Mouse (Mus musculus): Measurements from ENCODE around the gene Numa1.
A peak's percentile ranks its signal among the peaks of the same experiment; 100 is the strongest.

The Numa1 gene

DNA sequence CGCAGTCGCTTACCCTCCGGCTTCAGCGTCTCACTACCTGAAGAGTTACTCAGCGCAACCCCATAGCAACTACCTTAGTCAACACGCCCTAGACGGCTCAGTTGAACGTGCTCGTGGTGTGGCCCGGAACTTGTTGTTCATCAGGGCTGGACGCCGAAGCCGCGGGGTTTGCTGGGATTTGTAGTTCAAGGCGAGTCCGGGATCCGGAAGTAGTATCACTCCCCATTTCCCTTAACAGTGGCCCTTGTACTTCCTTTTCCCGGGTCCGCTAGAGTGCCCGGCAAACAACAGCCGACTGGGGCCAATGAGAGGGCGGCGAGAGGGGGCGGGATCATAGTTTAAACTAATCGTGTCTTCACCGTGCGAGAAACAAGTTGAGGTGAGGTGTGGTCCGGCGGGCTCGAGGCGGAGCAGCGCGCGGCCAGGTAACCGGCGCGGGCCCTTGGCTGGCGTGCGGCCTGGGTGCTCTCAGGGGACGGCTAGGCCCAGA, at the start of gene Numa1, which contains the start of gene Lrrc51:
Gene Numa1, plus strand, starts transcription at position 361 of the 490 bp plus-strand sequence.
Gene Lrrc51, minus strand, starts transcription at position 145 of the 490 bp plus-strand sequence.
- peak; percentile 99 for DNase-seq (ENCODE audit: low read depth, low spot score)

DNA sequence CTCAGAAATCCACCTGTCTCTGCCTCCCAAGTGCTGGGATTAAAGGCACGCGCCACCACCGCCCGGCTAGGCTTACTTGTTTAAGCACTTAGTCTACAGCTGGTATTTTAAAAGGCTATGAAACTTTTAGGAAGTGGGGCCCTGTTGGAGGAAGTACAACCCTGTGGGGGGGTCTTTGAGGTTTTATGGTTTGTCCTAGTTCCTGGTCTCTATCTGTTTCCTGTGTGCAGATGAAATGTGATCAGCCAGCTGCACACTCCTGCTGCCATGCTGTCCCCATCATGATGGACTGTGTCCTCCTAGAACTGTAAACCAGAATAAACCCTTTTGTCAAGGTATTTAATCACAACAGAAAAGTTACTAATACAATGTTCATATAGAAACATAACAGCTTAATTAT, 49.8 kb upstream of the Numa1 start:
- no peak for DNase-seq (ENCODE audit: low read depth, low spot score)

DNA sequence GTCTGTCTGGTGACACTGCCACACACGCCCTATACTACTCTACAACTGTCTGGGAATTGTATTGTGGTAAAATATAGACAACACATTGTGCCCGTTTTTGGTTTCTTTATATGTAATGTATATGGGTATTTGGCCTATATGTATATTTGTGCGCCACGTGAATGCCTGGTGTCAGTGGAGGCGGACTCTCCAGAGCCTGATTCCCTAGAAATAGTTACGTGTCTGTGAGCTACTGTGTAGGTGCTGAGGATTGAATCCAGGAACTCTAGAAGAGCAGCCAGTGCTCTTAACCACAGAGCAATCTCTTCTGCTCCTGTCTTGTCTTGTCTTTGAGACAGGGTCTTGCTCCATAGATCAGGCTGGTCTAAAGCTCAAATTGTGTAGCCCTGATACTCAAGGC, 47.6 kb upstream of the Numa1 start:
- DNase-seq (ENCODE audit: low read depth, low spot score) = no peak

DNA sequence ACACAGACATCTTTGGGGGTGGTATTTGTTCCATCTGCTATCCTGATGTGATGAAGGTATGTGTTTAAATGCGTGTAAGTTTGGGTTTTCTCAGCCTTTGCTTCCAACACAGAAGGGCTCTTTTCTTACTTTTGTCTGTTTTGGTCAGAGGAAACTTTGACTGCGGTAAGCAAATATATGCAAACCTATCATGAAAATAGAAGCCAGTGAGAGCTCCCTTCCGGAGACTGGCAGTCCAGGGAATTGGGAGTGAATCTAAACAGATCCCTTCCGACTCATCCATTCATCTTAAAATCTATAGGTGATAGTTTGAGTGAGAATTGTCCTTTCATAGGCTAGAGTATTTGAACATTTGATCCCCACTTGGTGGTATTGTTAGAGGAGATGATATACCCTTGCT, 45.5 kb upstream of the Numa1 start:
- no peak for DNase-seq (ENCODE audit: low read depth, low spot score)

DNA sequence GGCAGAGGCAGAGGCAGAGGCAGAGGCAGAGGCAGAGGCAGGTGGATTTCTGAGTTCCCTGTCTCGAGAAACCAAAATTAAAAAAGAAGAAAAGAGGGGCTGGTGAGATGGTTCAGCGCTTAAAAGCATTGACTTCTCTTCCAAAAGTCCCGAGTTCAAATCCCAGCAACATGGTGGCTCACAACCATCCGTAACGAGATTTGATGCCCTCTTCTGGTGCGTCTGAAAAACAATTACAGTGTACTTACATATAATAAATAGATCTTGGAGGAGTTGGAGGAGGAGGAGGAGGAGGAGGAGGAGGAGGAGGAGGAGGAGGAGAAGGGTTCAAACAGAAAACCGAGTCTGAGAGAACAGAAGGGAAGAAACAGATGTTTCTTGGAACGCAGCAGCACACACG, 38.2 kb upstream of the Numa1 start:
- no peak for DNase-seq (ENCODE audit: low read depth, low spot score)

DNA sequence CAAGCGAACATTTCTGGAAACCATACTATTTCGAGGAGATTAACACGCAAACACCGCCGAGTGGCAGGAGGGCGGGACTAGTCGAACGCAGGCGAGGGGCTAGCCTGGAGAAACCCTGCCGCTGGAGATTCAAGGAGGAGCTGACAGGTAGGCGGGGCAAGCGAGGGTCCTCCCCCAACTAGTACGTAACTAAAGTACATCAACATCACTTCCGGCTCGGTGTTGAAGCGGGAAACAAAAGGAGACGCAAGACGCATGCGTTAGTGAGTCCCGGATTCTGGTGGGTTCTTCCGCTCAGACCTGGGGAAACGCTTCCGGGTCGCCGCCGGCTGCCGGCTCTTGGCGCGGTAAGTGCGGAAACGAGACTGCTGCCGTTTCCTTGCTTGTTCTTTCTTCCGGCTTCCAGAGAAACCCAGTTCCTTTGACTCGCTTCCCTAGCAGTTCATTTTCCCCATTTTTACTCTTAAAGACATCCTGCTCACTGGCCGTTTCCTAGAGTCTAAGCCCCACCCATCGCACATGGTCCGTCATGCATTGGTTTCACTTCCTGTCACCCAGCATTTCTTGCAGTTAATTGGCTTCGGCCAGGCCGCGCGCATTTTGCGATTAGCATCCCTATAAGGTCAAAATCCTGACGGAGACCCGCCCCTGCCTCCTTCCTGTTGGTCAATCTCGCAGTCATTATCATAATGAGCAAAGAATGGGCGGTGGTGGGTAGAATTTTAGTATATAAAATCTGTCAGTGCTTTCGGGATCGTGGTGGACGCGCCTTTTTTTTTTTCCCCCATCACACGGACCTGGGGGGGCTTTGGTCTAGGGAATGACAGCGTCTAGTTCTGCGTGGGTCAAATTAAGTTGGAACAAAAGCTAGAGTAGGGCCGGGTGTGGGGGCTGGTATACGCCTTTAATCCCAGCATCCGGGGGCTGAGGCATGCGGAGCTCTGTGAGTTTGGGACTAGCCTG, 37.5 kb upstream of the Numa1 start:
- DNase-seq (ENCODE audit: low read depth, low spot score) = peak; percentile 100

DNA sequence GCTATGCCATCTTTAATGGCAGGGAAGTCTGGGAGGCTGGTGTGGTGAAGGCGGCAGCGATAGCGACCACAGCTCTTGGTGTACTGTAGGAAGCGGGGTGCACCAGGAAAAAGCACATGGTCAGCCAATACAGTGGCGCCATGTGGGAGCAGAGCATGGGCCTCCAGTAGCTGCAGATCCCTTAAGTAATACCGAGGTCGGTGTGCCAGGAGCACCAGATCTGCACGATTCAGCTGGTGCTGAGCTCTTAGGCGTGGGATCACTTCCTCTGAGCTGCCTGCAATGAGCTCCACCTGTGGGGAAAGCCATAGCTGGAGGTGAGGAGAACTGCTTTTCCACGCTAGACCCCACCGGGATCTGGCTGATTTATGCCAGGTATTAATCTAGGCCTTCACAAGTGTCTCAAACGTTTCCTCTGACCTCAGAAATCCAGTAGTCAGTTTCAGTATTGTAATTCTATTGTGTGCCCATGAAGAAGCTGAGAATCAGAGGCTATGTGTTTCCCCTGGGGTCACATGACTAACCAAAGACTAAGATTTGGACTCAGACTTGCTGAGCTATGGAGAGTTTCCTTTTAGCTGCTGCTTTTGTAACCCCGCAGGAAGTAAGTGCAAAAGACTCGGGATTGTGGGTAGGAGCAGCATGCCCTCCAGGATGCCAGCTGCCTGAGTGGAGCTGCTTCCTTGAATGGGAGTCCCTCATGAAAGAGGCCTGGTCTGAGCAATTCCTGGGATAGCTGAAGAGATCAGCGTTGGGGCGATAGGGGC, 33.4 kb upstream of the Numa1 start:
- DNase-seq (ENCODE audit: low read depth, low spot score) = no peak

DNA sequence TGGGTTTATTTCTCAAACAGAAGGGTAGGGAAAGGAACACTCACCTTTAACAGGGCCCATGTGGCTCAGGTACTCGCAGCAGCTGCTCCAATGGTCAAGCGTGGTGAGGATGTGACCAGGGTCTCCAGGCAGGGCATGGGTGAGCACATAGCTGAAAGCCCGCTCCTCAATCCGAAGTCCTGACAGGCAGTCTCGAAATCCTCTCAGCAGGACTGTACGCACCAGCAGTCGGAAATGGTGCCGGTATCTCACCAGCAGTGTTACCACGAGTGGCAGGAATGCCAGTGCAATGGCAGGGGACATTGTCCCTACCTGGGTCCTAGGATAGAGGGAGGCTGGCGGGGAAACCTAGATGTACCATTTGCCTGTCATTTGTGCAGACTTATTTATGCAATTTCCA, 31.9 kb upstream of the Numa1 start:
- DNase-seq (ENCODE audit: low read depth, low spot score) = no peak

DNA sequence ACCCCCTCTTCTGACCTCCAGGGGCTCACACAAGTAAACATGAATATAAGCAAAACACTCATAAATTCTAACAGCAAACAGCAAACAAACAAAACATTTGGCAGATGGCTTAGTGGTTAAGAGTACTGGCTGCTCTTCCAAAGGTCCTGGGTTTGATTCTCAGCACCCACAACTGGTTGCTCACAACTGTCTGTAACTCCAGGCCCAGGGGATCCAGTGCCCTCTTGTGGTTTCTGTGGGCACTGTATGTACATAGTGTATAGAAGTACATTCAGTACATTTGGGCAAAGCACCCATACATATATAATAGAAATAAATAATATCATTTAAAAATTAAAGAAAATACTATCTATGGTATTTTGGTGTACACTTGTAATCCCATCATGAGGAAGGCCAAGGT, 31.1 kb upstream of the Numa1 start:
- peak; percentile 39 for DNase-seq (ENCODE audit: low read depth, low spot score)

DNA sequence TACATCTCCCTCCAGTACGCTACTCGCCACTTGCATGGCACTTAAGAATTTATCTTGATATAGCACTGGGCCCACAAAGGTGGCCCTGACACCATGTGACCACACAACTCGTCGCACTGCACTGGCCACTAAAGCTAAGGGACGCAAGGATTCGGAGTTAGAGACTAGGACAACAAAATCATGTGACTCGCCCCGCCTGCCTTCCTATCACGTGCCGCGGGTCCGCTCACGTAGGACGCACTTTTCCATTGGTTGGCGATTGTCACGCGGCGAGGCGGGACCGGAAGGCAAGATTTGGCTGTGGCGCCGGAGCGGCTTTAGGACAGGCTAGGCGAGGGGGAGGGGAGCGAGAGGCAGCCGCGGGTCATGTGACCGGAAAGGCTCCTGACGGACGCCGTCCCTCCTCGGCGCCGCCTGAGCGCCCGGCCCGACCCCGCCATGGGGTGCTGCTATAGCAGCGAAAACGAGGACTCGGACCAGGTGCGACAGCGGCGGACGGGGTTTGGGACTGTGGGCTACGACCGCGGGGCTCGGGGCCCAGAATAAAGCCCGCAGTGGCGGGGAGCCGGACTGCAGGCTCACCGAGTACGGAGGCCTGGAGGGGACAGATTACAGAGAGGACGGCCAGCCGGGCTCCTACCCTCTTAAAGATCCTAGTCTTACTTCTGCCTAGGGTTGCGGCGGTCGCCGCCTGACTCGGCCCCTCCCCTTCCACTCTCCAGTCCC, 28.2 kb upstream of the Numa1 start, which contains the start of gene Lamtor1:
Gene Lamtor1, plus strand, starts transcription at position 344 of the 726 bp plus-strand sequence.
- peak; percentile 99 for DNase-seq (ENCODE audit: low read depth, low spot score)

DNA sequence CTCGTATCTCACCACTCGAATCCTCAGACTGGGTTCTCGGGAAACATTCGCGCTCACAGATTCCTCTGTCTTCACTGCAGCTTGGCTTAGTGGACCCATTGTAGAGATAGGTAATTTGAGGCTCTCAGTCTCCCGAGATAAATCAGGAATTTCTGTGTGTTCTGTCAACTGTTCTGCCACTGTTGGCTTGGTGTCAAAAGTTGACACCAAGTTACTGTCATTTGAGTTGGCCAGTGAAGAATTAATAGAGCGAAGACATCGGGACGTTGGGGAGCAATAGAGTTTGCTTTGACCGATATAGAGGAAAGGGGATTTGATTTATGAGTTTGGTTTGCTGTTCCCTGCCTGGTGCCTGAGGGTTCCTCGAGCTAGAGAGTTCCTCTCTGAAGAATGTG, 27.6 kb upstream of the Numa1 start, which contains the start of gene Tomt:
Gene Tomt, minus strand, starts transcription at position 73 of the 395 bp plus-strand sequence.
- DNase-seq (ENCODE audit: low read depth, low spot score) = no peak

DNA sequence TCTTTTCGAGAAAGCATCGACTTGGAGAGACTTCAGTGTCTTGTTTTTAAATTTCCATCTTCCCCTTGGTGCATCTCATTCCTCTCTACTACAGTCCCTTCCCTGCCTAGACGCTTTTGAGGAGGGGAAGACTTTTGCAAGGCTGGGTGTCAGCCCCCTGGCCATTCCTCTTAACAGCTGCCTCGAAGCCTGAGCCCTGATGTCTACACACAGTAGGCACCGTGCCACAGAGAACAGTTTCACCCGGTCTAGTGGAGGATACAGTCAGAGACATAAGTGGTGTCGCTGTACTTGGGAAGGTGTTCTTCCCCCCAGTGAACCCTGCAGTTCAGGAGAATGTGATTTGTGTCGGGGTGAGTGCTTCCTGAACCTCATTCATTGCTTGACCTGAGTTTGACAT, 27.2 kb upstream of the Numa1 start:
- no peak for DNase-seq (ENCODE audit: low read depth, low spot score)

DNA sequence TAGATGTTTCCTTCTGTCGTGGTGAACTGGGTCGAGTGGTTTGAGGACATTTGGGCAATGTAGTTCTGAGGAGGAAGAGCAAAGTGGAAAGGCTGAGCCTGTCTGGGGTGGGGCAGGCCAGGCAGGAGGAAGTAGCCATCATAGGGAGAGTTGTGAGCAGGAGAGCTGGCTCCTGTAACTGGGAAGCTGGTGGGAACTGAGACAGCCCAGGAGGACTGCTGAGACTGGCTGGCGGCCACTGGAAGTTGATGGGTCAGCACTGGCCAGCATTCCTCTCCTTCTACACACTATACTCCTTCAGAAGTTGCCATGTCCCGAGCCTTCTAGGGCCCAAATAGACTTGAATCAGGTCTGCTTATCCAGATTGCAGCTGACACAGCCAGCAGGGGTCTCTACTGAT, 25.5 kb upstream of the Numa1 start:
- no peak for DNase-seq (ENCODE audit: low read depth, low spot score)

DNA sequence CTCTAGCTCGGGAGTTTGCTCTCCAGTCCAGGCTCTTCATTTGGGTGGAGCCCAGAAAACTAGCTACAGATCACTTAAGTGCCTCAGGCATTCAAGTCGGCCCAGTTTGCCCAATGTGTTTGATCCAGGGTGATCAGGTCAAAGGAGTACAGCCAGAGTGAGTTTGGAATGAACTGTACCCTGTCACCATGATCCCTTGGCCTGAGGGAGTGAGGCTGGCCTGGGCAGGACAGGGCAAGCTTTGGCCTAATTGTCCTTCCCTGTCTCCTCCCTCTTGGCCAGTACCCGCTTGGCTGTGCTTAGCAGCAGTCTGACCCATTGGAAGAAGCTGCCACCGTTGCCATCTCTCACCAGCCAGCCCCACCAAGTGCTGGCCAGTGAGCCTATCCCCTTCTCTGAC, 23.8 kb upstream of the Numa1 start:
- DNase-seq (ENCODE audit: low read depth, low spot score) = no peak

DNA sequence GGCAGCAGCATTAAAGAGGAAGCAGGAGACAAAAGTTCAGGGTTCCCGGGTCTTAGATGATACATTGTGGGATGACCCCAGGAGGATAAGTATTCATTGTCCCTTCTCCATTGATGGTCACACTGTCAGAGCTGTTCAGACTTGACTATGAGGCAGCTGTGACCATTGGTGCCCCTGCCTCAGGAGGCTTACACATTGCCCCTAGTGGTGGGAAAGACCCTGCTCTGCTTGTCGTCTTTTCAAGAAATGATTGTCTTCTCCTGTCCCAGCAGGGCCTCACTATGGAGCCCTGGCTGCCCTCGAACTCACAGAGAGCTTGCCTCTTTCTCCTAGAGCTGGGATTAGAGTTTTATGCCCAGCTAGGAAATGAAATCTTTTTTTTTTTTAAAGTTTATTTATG, 21.9 kb upstream of the Numa1 start:
- peak; percentile 74 for DNase-seq (ENCODE audit: low read depth, low spot score)

DNA sequence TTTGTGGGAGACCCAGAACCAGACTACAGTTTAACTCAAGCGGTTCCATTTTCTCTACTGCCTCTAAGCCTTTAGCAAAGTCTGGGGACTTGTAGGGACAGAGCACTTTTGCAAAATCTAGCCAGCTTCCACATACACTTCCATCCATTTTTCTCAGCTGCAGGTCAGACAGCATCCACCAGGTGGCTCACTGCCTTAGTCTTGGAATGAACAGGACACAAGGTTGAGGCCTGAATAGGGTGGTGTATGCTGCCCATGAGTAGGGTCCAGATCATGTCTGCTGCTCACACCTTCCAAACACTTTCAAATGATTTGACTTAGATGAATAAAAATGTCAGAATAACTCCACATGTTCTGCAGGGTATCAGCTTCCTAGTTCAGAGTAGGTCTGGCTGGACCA, 15.8 kb upstream of the Numa1 start:
- peak; percentile 72 for DNase-seq (ENCODE audit: low read depth, low spot score)

DNA sequence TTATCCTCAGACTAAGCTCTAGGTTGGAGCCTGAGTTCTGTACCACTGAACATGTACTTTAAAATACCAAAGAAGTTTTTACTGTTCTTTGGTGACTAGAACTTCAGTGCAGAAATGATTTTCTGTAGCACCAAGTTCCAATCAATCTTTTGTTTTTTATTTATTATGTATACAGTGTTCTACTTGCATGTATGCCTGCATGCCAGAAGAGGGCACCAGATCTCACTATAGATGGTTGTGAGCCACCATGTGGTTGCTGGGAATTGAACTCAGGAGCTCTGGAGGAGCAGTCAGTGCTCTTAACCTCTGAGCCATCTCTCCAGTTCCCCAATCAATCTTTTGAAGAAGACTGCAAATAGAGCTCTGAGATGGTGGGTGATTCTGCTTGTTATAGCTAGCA, 8.0 kb upstream of the Numa1 start:
- DNase-seq (ENCODE audit: low read depth, low spot score) = peak; percentile 30

DNA sequence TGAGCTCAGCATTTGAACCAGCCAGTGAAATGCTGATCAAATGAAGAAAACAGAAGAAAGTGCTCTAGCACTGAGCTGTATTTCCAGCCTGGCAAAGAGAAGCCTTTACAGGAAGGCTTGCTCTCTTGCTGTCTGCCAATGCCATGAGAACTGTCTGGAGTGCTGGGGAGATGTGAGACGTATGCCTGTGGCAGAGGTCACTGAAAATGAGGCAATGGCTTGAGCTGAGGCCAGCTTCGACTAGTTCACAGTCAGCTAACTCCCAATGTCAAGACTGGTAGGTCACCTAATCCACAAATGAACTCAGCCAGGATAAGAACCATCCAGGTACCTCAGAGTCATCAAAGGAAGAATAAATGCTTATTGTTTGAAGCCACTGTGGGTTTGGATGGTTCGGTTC, 5.8 kb upstream of the Numa1 start:
- DNase-seq (ENCODE audit: low read depth, low spot score) = no peak

DNA sequence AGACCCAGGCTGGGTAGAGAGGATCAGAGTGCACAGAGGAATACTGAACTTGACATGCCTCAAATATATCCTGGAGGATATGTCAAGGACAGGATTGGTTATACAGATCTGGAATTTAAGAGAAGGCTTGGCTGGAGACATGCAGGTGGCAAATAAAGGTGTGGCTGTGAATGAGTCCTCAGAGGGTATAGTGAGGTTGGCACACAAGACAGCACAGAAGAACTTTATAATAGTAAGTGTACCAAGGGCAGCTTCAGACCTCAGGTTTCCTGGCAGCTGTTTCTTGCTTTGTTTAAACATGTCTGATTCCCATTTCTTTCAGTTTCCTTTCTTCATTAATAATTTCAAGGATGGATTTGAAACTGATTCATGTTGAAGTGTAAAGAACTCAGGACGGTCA, 1.4 kb upstream of the Numa1 start:
- DNase-seq (ENCODE audit: low read depth, low spot score) = no peak

DNA sequence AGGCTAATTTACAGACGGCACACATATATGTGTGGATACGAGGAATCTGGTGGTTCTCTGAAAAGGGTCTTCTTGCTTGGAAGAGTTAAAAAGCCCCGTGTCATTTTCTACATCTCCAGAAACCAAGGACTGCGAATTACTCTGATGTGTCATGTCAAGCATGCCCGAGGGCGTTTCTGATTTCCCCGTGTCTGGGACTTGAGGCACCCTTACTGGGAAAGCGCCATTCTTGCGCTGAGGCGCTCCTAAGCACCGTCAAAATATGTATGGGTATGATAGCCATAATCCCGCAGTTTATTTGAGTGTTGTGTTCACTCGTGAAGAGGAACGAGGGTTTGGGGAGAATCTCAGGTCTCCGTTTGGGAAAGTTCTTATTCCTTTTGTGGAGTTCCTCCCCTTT, 611 bp upstream of the Numa1 start:
- DNase-seq (ENCODE audit: low read depth, low spot score) = no peak

DNA sequence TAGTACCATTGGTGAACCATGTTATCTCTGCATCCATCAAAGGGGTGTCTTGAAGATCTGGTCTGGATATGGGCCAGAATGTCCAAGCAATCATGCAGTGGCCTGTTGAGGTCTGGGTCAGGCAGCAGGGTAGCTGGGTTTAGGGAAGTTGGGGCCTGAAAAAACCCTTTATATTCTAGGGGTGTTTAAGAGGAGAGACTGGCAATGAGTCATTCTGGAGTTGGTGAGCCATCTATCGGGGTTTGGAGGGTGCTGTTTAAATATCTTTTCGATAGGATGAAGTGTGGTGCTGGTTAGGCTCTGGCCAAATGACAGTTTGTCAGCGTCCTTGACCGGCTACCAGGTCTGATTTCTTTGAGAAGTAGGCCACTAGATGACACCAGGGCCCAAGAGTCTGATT, 2.0 kb downstream of the Numa1 start:
- no peak for DNase-seq (ENCODE audit: low read depth, low spot score)

DNA sequence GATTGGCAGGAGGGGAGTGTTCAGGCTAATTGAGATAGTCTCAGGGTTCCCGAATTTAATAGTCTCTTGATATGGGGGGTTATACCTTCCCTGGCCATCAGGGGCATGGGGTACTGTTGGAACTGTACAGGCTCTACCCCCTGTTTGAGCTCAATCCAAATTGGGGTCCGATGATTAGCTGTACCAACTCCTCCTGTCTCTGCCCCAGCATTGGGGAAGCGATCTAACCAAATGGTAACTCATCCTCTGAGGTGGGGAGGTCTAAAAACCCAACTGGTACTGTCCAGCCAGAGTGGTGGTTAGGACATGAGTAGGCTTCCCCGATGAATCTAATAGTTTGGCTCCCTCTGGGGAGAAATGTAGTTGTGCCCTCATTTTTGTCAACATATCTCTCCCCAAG, 3.1 kb downstream of the Numa1 start:
- no peak for DNase-seq (ENCODE audit: low read depth, low spot score)

Measured in ES-CJ7 (cell line).